In genomic region chr4:76324928-76325327, GRCm38 (mm10) we compare ENCODE assay signal across 8 mouse cellular contexts.
DNase-seq lines count a peak whose midpoint lies in the region; ATAC-seq and TF ChIP-seq lines count a peak whose summit lies in the region.
"Had no signal": no experiment of that assay in that cellular context is flagged by ENCODE, and none has a peak within 500 bp of the region (broad histone marks: within the 10 kb centered on the region; RNA-seq: fewer than 3 reads in every experiment).

No protein-coding gene starts in this region.

- H3K36me3 ChIP-seq in midbrain, embryonic 15.5 days (replicated peaks), result no peaks in the 10 kb centered on the region

- DNase-seq in left cerebral cortex, postnatal 4 days, result peak; percentile 64
- DNase-seq in left cerebral cortex, adult 11 months (ENCODE audit: low spot score), result no peak
- DNase-seq in cerebellum, adult 2 months, result peak; percentile 47 to 49
- peak; percentile 25 to 35 for DNase-seq in cerebellum, postnatal 4 days (ENCODE audit: low spot score in 2 of 2)
- no peak for DNase-seq in urinary bladder, postnatal 25 days (ENCODE audit: low spot score)
- DNase-seq in heart, postnatal 14 days, result no peak

- peaks cover 3% of the 10 kb centered on the region; the same call in 1 of the 2 replicates for H3K4me1 ChIP-seq in cerebellum, adult 2 months (ENCODE audit: control insufficient read depth, insufficient read depth, low read length)
- peaks cover 33% of the 10 kb centered on the region for H3K4me1 ChIP-seq in midbrain, embryonic 15.5 days

- TF ChIP-seq CTCF in cerebellum, adult 2 months (IDR thresholded peaks at IDR 0.05; ENCODE audit: borderline replicate concordance, insufficient read depth, low read depth, low read length), result no peak

- no peak overlapping the region for H3K4me3 ChIP-seq in cerebellum, adult 2 months (replicated peaks; ENCODE audit: insufficient read depth, low read depth, low read length)
- H3K4me3 ChIP-seq in midbrain, embryonic 15.5 days, result no peak overlapping the region

- no peaks in the 10 kb centered on the region for H3K9me3 ChIP-seq in midbrain, embryonic 15.5 days

- 11% methylated on average over 10 of the region's 10 CpGs for WGBS in cerebellum, adult 2 months
- 37% methylated on average over 10 of the region's 10 CpGs for WGBS in midbrain, embryonic 15.5 days

- no peak overlapping the region; the same call in 1 of the 2 replicates for H3K27ac ChIP-seq in cerebellum, adult 2 months (ENCODE audit: insufficient read depth, low read length)
- H3K27ac ChIP-seq in midbrain, embryonic 15.5 days, result peak overlapping the region; percentile 55
- H3K27ac ChIP-seq: macrophage had no signal

- intact Hi-C loops in left cerebral cortex, postnatal 4 days (cut with DNase I), result no loop called here
- intact Hi-C loops in heart, postnatal 14 days (cut with DNase I), result no loop called here

- H3K27me3 ChIP-seq in cerebellum, adult 2 months (ENCODE audit: control insufficient read depth, insufficient read depth, low read length), result no peaks in the 10 kb centered on the region
- H3K27me3 ChIP-seq in midbrain, embryonic 15.5 days (replicated peaks), result no peaks in the 10 kb centered on the region

- TF ChIP-seq POLR2A in cerebellum, adult 2 months (IDR thresholded peaks at IDR 0.05; ENCODE audit: borderline replicate concordance, insufficient read depth, low read length), result no peak

- peak; percentile 78 for ATAC-seq in midbrain, embryonic 15.5 days (replicated peaks)

- no peak overlapping the region for H3K9ac ChIP-seq in midbrain, embryonic 15.5 days

- H3K4me2 ChIP-seq in midbrain, embryonic 15.5 days, result no peak overlapping the region

Comparison
In these comparisons a context has a peak if more than half of its experiments do, and no peak if none do; other contexts are left out.
1. DNase-seq: peak in left cerebral cortex, postnatal 4 days (single experiment), cerebellum, adult 2 months (2 of 2) and cerebellum, postnatal 4 days (2 of 2); none in left cerebral cortex, adult 11 months (single experiment), urinary bladder, postnatal 25 days (single experiment) and heart, postnatal 14 days (0 of 2).